Mouse (Mus musculus): ENCODE measurements around the gene Kmt5a. TPM values are rescaled to one million over a fixed set of nuclear protein-coding genes. Genes with fewer than 3 reads are reported as not detected.
A peak's percentile ranks its signal among the peaks of the same experiment; 100 is the strongest.

Kmt5a gene
- total RNA-seq, 2 experiments from 2014 or later = 36.2 to 42.3 TPM

- intact Hi-C loops (cut with DNase I) = no loop called here
- no peak for DNase-seq (ENCODE audit: extremely low spot score in 1 of 2, low spot score in 2 of 2)
Measured at GRCm38 (mm10) chr5:124501541-124501940, 61.8 kb downstream of the Kmt5a start.

- peak in 1 of 2 experiments; percentile 50 for DNase-seq (ENCODE audit: extremely low spot score in 1 of 2, low spot score in 2 of 2)
- intact Hi-C loops (cut with DNase I) = no loop called here
Measured at GRCm38 (mm10) chr5:124503742-124504141, 64.0 kb downstream of the Kmt5a start.

GRCm38 (mm10) chr5:124505235-124505634 is 65.5 kb downstream of the Kmt5a start:
- DNase-seq (ENCODE audit: extremely low spot score in 1 of 2, low spot score in 2 of 2) = no peak
- intact Hi-C loops (cut with DNase I) = no loop called here

- intact Hi-C loops (cut with DNase I) = no loop called here
- DNase-seq (ENCODE audit: extremely low spot score in 1 of 2, low spot score in 2 of 2) = no peak
Measured at GRCm38 (mm10) chr5:124506731-124507359, 67.1 kb downstream of the Kmt5a start.

GRCm38 (mm10) chr5:124509200-124509599 is 69.5 kb downstream of the Kmt5a start:
- DNase-seq (ENCODE audit: extremely low spot score in 1 of 2, low spot score in 2 of 2) = no peak
- intact Hi-C loops (cut with DNase I) = no loop called here

- DNase-seq (ENCODE audit: extremely low spot score in 1 of 2, low spot score in 2 of 2) = peak in 1 of 2 experiments; percentile 69
- intact Hi-C loops (cut with DNase I) = no loop called here
Measured at GRCm38 (mm10) chr5:124509742-124510237, 70.1 kb downstream of the Kmt5a start.

- no peak for DNase-seq (ENCODE audit: extremely low spot score in 1 of 2, low spot score in 2 of 2)
- intact Hi-C loops (cut with DNase I) = no loop called here
Measured at GRCm38 (mm10) chr5:124510536-124511050, 70.9 kb downstream of the Kmt5a start.

Small RNAs within 50 kb of the gene (microRNA-seq; reads per million reads assigned to microRNA genes)
- 2.0 reads per million for gene Gm27486

Other genes starting within 250 kb of the Kmt5a start
- gene Pitpnm2, start 190.2 kb upstream of the Kmt5a start, total RNA-seq (2021) = 100 to 1,000 TPM; 149 to 170 TPM
- gene Mphosph9, start 112.0 kb upstream of the Kmt5a start, total RNA-seq (2021) = 10 to 100 TPM; 19.4 to 23.2 TPM
- 10 to 100 TPM; 11.2 to 13.3 TPM for gene 2810006K23Rik, start 111.8 kb upstream of the Kmt5a start, total RNA-seq (2021)
- gene Cdk2ap1, start 76.8 kb upstream of the Kmt5a start, total RNA-seq (2021) = 10 to 100 TPM; 86.3 to 97.3 TPM
- 100 to 1,000 TPM; 128 to 143 TPM for gene Sbno1, start 13.9 kb upstream of the Kmt5a start, total RNA-seq (2021)
- gene Rilpl2, start 38.4 kb downstream of the Kmt5a start, total RNA-seq (2021) = 10 to 100 TPM; 21.4 to 23.2 TPM
- 10 to 100 TPM; 21.1 TPM for gene Snrnp35, start 43.2 kb downstream of the Kmt5a start, total RNA-seq (2021)
- gene Rilpl1, start 91.5 kb downstream of the Kmt5a start, total RNA-seq (2021) = 10 to 100 TPM; 24.6 to 26.7 TPM
- gene Tmed2, start 100.8 kb downstream of the Kmt5a start, total RNA-seq (2021) = 100 to 1,000 TPM; 102 to 110 TPM
- gene Ddx55, start 112.9 kb downstream of the Kmt5a start, total RNA-seq (2021) = 10 to 100 TPM; 24.0 to 25.2 TPM
- gene Eif2b1, start 139.2 kb downstream of the Kmt5a start, total RNA-seq (2021) = 10 to 100 TPM; 44.3 to 52.2 TPM
- gene Gtf2h3, start 139.2 kb downstream of the Kmt5a start, total RNA-seq (2021) = 10 to 100 TPM; 28.1 to 28.7 TPM
- 10 to 100 TPM; 44.5 to 45.2 TPM for gene Atp6v0a2, start 188.6 kb downstream of the Kmt5a start, total RNA-seq (2021)

Measured in left cerebral cortex, postnatal 10 days (tissue).